Mouse (Mus musculus): ENCODE results near the gene Gsta2.
"Not testable (repeated sequence)": the region's sequence is repeated elsewhere in the genome, so short reads cannot be mapped to it uniquely, and the experiment has no call there.

Gsta2 gene

GRCm38 (mm10) chr9:78365850-78366544 is 10.4 kb upstream of the Gsta2 start:
- DNase-seq (ENCODE audit: low spot score), result no peak

- DNase-seq (ENCODE audit: low spot score), result no peak
Measured at GRCm38 (mm10) chr9:78364701-78365100, 9.1 kb upstream of the Gsta2 start.

DNA sequence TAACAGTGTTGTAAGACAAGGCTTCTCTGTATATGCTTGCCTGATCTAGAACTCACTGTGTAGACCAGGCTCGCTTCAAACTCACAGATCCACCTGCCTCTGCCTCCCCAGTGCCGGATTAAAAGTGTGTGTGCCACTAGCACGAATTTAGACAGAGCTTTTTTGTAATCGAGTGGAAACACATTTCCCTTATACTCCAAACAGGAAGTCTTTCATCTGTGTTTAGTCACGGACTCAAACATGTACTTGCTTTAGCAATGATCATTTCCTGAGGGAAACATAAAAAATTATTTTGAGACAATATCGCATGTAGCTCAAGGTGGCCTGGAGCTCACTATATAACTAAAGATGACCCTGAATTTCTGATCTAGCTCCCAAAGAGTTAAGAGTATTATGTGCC is 7.8 kb upstream of the Gsta2 start:
- no peak for DNase-seq (ENCODE audit: low spot score)

DNA sequence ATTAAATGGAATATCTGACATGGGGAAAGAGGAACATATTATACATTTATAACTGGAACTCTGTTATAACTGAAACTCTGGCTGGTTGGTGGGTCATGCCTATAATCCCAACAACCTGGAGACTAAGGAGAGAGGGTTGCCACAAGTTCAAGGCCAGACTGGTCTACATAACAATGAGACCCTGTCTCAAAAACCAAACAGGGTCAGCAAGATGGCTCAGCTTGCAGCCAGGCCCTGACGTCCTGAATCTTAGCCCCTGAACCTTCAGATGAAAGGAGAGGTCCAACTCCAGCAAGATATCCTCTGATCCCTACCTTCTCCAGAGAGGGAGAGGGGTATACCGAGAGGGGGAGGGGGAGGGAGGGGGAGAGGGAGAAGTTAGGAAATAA is 4.9 kb upstream of the Gsta2 start:
- DNase-seq (ENCODE audit: low spot score), result no peak

DNA sequence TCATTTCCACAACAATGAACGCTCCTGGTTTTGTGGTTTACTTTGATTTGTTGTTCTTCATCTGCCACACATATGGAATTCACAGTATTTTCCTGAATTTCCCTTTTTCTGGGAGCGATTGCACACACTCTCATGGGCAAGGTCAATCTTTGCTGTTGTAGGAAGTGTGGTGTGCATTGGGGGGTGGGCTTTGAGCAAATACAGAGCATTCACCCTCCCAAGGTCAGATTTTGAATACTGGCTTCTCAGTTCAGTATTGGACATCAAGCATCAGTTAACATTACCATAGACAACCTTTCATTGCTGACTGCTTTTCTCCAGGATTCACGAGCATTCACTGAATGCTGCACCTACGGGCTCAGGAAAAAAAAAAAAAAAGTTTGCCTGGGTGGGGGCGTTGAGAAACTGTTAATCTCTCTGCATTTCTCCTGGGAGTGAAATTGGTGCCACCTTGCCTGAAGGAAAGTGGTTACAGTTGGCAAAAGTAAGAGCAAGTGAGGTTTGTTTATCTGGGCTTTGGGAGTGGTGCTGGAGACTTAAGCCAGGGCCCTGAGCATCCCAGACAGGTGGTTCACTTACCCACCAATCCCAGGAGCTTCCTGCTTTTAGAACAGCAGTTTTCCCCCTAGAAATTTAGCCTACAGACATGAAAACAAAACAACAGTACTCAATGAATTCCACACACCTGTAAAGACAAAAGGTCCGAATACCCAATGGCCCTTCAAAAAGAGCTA is 4.3 kb upstream of the Gsta2 start:
- no peak for DNase-seq (ENCODE audit: low spot score)

DNA sequence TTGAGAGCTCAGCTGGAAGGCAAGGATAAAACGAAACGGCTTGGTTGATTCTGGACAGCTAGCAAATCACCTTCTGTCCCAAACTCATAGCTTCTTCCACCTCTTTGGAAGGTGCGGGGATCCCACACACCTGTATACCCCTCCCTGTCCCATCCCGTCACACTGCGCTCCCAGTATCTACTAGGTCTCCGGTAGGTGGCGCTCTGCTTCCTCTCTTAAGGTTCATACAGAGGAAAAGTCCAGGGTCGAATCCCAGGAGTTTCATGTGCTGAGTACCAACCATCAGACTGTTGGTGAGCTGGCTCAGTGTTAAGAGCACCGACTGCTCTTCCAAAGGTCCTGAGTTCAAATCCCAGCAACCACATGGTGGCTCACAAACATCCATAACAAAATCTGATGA is 2.5 kb upstream of the Gsta2 start:
- peak; percentile 65 for DNase-seq (ENCODE audit: low spot score)

GRCm38 (mm10) chr9:78354665-78355578 is 666 bp downstream of the Gsta2 start:
- DNase-seq (ENCODE audit: low spot score), result no peak

DNA sequence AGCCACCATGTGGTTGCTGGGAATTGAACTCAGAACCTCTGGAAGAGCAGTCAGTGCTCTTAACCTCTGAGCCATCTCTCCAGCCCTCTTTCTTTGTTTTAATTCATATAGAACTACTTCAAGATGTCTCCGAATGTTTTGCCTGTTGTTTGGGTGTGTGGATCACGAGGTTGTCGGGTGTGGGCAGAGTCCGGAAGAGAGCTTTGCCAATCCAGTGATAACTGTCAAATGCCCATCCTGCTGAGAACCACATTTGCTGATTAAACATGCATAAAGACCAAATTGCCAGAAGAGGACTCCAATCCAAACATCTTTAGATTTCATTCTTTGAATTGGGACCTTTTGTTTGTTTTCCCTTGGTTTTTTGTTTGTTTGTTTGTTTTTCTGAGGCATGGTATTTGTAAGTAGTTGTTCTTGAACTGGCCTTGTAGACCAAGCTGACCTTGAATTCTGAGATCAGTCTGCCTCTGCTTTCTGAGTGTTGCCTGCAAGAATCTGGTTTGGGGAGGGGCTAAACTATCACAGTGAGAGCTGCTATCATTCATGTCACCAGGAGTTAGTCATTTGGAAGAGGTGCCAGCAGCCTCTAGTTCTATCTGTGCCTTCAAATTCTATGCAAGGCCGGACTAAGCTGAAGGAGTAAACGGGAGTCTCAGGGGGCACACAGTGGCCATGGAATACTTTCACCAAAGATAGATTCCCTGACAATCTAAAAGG is 3.9 kb downstream of the Gsta2 start:
- DNase-seq (ENCODE audit: low spot score), result no peak

DNA sequence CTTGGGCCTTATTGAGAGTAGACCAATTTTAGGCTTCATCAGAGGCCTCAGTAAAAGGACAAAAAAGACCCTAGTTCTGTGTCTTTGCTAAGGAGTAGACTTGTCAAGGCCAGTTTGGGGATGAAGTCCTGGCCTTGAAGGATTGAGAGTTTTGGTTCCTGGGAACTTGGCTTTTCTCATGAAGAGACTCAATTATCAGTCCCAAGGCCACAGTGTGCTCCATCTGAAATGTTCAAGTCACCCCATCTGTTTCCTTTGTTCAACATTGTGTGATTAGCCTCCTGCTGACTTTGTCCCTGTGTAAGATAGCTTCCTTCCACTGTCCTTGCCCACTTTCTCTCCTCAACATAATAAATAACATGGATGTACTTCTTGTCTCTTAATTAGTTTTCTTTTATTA is 5.6 kb downstream of the Gsta2 start:
- not testable (repeated sequence) for DNase-seq (ENCODE audit: low spot score)

- DNase-seq (ENCODE audit: low spot score), result not testable (repeated sequence)
Measured at GRCm38 (mm10) chr9:78349141-78349540, 6.4 kb downstream of the Gsta2 start.

DNA sequence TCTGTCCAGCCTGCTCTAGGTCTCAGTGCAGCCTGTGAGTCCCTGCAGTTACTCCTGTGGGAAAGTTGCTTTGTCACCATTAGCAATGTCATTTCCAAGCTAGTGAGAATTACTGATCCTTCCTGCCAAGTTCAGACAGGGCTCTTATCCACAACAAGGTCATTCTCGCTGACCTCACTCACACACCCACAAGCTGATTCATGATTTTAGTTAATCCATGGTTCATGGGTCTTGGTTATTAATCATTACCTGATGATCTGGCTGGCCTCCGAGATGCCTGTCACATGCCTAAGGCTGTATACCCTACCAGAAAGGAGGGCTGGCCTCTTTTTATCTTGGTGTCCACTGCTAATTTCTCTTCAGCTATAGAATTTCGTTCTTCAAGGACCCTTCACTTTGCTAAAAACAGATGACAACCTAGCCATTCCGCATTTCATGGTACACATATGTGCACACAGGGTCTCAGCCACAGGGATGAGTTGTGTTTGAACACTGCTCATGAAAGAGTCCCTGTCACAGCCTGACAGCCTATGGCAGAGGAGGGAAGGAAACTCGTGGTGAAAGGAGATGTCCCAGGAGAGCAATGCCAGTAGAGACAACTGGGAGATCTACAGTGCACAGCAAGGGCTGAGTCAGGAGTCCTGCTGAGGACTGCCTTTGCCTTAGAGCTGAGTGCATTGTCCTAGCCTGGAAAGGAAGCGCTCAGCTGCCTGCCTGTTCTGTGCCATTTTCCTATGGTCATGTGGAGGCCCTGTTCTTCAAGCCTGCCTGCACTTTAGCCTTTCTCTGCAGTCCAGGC is 7.2 kb downstream of the Gsta2 start:
- DNase-seq (ENCODE audit: low spot score), result not testable (repeated sequence)

DNA sequence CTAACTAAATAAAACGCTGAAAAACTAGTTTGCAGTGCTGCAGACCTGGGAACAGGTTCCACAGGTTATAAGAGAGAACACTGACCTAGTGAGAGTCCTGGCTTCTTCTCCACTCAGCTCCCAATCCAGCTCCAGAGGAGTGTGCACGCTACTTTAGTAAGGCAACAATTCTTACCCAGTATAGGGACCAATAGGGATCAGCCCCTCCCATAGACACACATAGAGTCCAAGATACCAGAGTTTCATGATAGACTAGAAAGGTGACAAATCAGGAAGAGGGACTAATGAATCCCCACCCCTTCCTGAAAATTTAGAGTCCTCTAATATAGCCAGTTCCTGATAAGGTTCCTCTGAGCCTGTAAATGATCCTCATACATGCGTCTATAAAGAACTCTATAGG is 8.6 kb downstream of the Gsta2 start:
- peak; percentile 5 for DNase-seq (ENCODE audit: low spot score)

DNA sequence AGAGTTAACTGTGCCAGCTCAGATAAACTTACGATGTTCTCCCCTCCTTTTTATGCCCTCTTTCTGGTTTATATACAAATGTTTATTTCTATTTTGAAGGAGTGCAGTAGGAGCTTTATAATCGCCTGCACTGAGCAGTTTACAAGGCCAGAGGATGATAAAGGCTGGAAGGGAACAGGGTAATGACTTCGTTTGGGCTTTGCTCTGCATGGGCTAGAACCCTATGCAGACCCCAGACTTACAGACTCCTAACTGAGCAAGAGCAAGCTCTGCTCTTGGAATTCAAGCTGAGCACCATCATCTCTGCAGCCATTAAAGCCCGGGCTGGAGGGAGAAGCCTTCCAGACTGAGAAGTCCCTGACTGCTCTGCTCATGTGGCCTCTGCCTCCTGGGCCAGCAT is 10.4 kb downstream of the Gsta2 start:
- not testable (repeated sequence) for DNase-seq (ENCODE audit: low spot score)

DNA sequence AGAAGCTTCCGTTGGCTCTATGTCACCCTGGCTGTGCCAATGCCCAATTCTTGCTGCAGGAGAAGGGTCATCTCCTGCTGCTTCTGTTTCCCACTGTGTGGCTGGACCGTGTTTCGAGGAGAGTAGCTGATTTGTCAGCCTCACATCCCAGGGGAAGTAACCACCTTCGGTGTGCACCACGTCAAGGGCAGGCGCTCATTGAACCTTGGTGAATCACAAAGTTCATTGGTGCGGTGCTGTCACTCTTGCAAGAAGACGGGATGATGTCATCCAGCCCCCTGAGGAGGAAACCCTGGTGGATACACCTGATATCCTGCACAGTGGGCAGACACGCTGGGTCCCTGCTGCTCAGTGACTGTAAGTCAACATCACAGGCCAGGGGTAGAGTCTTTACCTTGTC is 12.5 kb downstream of the Gsta2 start:
- DNase-seq (ENCODE audit: low spot score), result not testable (repeated sequence)

GRCm38 (mm10) chr9:78342494-78342893 is 13.1 kb downstream of the Gsta2 start:
- not testable (repeated sequence) for DNase-seq (ENCODE audit: low spot score)

- DNase-seq (ENCODE audit: low spot score), result not testable (repeated sequence)
Measured at GRCm38 (mm10) chr9:78340324-78340723, 15.3 kb downstream of the Gsta2 start.

DNA sequence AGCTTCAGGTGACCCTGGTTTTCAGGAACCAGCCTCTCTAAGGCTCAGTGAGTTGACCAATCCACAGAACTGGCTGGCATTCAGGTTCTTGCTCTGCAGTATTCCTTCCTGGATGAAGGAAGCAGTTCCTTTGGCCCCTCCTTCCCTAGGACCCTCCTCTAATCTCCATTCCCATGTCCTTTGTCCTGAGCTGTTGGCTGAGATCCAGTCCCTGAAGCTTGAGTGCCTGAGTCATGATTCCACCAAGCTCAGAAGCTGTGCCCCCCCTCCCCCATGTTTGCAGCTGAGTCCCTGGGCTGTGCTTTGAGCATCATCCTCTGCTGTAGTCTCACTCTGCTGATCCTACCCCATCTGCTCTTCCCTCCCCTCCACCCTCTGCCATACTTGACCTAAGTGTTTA is 18.5 kb downstream of the Gsta2 start:
- DNase-seq (ENCODE audit: low spot score), result not testable (repeated sequence)

DNA sequence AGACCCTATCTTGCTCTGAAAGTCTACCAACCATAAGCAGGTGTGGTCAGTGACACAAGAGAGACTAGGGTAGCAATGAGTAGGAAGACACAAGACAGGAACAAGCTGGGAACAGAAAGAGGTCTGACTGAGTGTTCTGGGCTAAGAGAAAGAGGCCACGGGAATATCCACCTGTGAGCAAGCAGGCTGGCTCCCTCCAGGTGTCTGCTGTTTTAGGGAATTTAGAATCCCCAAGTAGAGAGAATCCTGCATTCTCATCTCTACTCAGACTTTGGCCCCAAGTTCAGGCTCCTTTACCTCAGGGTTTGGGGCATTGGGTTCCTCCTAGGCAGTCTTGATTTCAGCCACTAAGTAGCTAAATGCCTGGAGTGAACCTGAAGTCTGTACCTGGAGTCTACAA is 28.3 kb downstream of the Gsta2 start, which contains the start of gene Omt2b:
Gene Omt2b (plus strand): TSS at position 301 of the 400 bp plus-strand sequence.
- not testable (repeated sequence) for DNase-seq (ENCODE audit: low spot score)

GRCm38 (mm10) chr9:78319499-78319898 is 36.1 kb downstream of the Gsta2 start:
- no peak for DNase-seq (ENCODE audit: low spot score)

DNA sequence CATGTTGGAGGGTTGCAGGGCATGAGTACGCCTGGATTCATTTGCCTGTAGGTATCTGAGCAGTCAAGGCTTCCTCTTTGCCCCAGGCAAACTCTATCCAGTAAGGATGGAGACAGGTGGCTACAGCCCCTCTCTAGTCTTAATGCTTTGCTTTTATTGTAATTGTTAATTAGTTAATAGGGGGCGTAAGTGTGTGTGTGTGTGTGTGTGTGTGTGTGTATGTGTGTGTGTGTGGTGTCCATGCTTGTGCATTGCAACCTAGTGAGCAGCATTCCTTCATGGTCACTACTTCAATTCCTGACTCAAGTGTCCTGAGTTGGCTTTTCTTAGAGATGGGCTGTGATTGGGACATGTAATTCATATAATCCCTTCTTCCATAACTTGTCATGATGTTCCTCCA is 40.9 kb downstream of the Gsta2 start, which contains the start of gene Omt2a:
Gene Omt2a (minus strand): TSS at position 101 of the 400 bp plus-strand sequence.
- DNase-seq (ENCODE audit: low spot score), result no peak

- not testable (repeated sequence) for DNase-seq (ENCODE audit: low spot score)
Measured at GRCm38 (mm10) chr9:78308122-78308521, 47.5 kb downstream of the Gsta2 start.
